Mouse (Mus musculus) hindbrain, embryonic 11.5 days (tissue): ENCODE results near the gene Lpcat2b. TPM values are rescaled to one million over a fixed set of nuclear protein-coding genes. Genes with fewer than 3 reads are reported as not detected.
A peak's percentile ranks its signal among the peaks of the same experiment; 100 is the strongest.

ENCODE experiments used
- ATAC-seq: fragments of 200-750 bp; cut with Nextera tagmentation; 2 replicates; pipeline ENCODE4 v1.8.0; 2017; ENCODE audit warnings: mild to moderate bottlenecking, moderate TSS enrichment, moderate library complexity; ENCODE audit not compliant: low FRiP score
- DNase-seq: peaks from one replicate; pipeline ENCODE4 v3.0.0-alpha.2; 2015; ENCODE audit warnings: low spot score
- H3K27ac ChIP-seq: fragments of 300-500 bp; sonication (generic); 2 replicates; pipeline ENCODE4 v1.5.1; 2014; ENCODE audit warnings: mild to moderate bottlenecking, low read depth, low read length
- H3K27me3 ChIP-seq: fragments of 300-500 bp; sonication (generic); 2 replicates; pipeline ENCODE4 v1.6.1; 2014; ENCODE audit warnings: mild to moderate bottlenecking, low read length, moderate library complexity, mixed read lengths; ENCODE audit not compliant: control insufficient read depth, insufficient read depth
- H3K36me3 ChIP-seq: fragments of 300-500 bp; sonication (generic); 2 replicates; pipeline ENCODE4 v1.6.1; 2014; ENCODE audit warnings: mild to moderate bottlenecking, low read length, moderate library complexity, mixed read lengths; ENCODE audit not compliant: control insufficient read depth, insufficient read depth
- H3K4me1 ChIP-seq: fragments of 300-500 bp; sonication (generic); replicated peaks from 2 replicates; pipeline ENCODE4 v1.6.1; 2014; ENCODE audit warnings: low read length, mixed read lengths; ENCODE audit not compliant: control insufficient read depth, insufficient read depth
- H3K4me2 ChIP-seq: fragments of 300-500 bp; sonication (generic); replicated peaks from 2 replicates; pipeline ENCODE4 v1.6.1; 2014; ENCODE audit warnings: mild to moderate bottlenecking, low read depth, low read length
- H3K4me3 ChIP-seq: fragments of 300-500 bp; sonication (generic); 2 replicates; pipeline ENCODE4 v1.5.1; 2014; ENCODE audit warnings: low read depth, low read length
- H3K9ac ChIP-seq: fragments of 300-500 bp; sonication (generic); 2 replicates; pipeline ENCODE4 v1.6.1; 2014; ENCODE audit warnings: low read depth, low read length
- H3K9me3 ChIP-seq: fragments of 300-500 bp; sonication (generic); 2 replicates; pipeline ENCODE4 v1.6.1; 2016; ENCODE audit warnings: low read length; ENCODE audit not compliant: control insufficient read depth
- WGBS: fragments of 180-500 bp; shearing (Covaris S2); extraction: QIAGEN DNeasy Blood & Tissue Kit; methylation state at CpG from one replicate; pipeline ENCODE4 v1.1.7; 2014; 5-methylcytosine and 5-hydroxymethylcytosine counted together
- polyA plus RNA-seq: library from polyadenylated mRNA; unstranded; fragments of >200 nt; fragmentation: Nextera tagmentation; extraction: Ambion mirVana; gene quantifications from 2 replicates; pipeline ENCODE4 v1.2.1, GENCODE M21; 2014

Gene Lpcat2b
- polyA plus RNA-seq, 1 experiment from 2014 or later, result not detected

DNA sequence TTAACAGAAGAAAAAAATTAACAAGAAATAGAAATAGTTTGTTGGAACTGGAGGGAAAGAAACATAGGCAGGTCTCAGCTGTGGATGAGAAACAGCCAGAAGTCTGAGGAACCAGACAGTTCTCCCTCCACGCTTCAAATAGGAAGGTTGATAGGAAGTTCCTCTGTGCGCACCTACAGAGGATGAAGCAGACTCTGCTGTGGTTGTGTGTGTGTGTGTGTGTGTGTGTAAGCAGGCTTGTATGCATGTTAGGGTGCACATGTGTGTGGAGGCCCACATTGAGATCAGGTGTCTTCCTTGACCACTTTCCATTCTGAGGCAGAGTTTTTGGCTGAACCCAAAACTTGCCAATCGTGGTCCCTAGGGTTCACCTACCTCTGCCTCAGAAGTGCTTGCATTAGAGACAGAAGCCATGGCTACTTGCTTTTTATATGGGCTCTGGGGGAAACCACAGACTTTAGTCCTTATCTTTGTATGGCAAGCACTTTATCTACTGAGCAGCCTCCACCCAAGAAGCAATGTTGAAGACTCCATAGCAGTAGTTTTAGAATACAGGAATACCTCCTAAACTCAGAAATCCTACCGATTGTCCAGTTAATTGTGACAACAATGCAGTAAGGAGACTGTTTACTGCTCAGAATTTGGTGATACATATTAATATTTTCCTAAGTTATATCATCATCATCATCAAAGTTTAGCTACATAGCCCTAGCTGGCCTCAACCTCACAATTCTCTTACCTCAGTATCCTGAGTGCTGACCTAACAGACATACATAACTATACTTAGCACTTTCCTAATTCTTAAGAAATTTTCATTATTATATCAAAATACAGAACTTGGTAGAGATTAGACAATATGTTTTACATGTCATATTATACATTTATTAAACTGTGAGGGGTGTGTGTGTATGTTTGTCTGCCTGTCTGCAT lies 31.1 kb downstream of the Lpcat2b start:
- H3K36me3 ChIP-seq, result no peaks in the 10 kb centered on the region
- H3K4me1 ChIP-seq, result no peaks in the 10 kb centered on the region
- WGBS, result 92% methylated on average over 4 of the region's 4 CpGs
- H3K27ac ChIP-seq, result no peak overlapping the region
- no peak overlapping the region for H3K9ac ChIP-seq
- no peak overlapping the region for H3K4me3 ChIP-seq
- ATAC-seq (no peak), DNase-seq (no peak)
- no peaks in the 10 kb centered on the region for H3K9me3 ChIP-seq
- H3K4me2 ChIP-seq, result no peak overlapping the region
- H3K27me3 ChIP-seq, result no peaks in the 10 kb centered on the region

GRCm38 (mm10) chr5:107466501-107466900 lies 35.2 kb downstream of the Lpcat2b start:
- Histone ChIP-seq H3K9me3 (no peaks in the 10 kb centered on the region), H3K36me3 (no peaks in the 10 kb centered on the region), H3K4me1 (no peaks in the 10 kb centered on the region), H3K27me3 (no peaks in the 10 kb centered on the region), H3K27ac (no peak overlapping the region), H3K9ac (no peak overlapping the region), H3K4me2 (no peak overlapping the region), H3K4me3 (no peak overlapping the region)
- DNase-seq, result no peak
- WGBS, result 47% methylated on average over 5 of the region's 5 CpGs
- no peak for ATAC-seq

DNA sequence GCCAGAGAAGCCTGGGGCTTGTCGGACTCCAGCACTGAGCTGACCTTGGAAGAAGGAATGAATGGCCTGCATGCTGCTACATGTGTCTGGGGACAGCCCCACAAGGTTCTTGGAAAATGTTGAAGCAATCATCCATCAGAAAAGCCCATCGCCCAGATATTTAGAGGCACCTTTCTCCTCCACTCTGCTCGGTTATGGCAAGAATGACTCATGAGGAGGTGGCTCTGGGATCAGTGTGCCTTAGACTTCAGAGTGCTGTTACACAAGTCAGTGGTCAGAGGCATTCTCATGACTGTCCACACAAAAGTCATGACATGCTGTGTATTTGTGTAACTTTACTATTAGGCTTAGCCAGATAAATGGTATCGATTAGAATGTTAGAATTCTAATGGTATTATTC lies 35.7 kb downstream of the Lpcat2b start:
- Histone ChIP-seq H3K9me3 (no peaks in the 10 kb centered on the region), H3K36me3 (no peaks in the 10 kb centered on the region), H3K27ac (no peak overlapping the region), H3K4me2 (no peak overlapping the region), H3K9ac (no peak overlapping the region), H3K27me3 (no peaks in the 10 kb centered on the region), H3K4me1 (no peaks in the 10 kb centered on the region), H3K4me3 (no peak overlapping the region)
- ATAC-seq, result no peak
- WGBS, result 78% methylated on average over 4 of the region's 4 CpGs
- no peak for DNase-seq

- H3K9me3 ChIP-seq, result no peaks in the 10 kb centered on the region
- H3K27me3 ChIP-seq, result no peaks in the 10 kb centered on the region
- H3K9ac ChIP-seq, result no peak overlapping the region
- no peaks in the 10 kb centered on the region for H3K4me1 ChIP-seq
- WGBS, result 83% methylated on average over 10 of the region's 10 CpGs
- no peaks in the 10 kb centered on the region for H3K36me3 ChIP-seq
- no peak overlapping the region for H3K4me3 ChIP-seq
- no peak overlapping the region for H3K27ac ChIP-seq
- DNase-seq, result peak; percentile 10
- no peak overlapping the region for H3K4me2 ChIP-seq
- ATAC-seq, result no peak
Measured at GRCm38 (mm10) chr5:107470600-107471329, 39.4 kb downstream of the Lpcat2b start.

- no peaks in the 10 kb centered on the region for H3K9me3 ChIP-seq
- WGBS, result 96% methylated on average over 2 of the region's 2 CpGs
- H3K27me3 ChIP-seq, result no peaks in the 10 kb centered on the region
- no peak overlapping the region for H3K4me3 ChIP-seq
- ATAC-seq (no peak), DNase-seq (no peak)
- H3K27ac ChIP-seq, result no peak overlapping the region
- no peak overlapping the region for H3K4me2 ChIP-seq
- no peaks in the 10 kb centered on the region for H3K36me3 ChIP-seq
- no peaks in the 10 kb centered on the region for H3K4me1 ChIP-seq
- H3K9ac ChIP-seq, result no peak overlapping the region
Measured at GRCm38 (mm10) chr5:107480194-107480593, 48.8 kb downstream of the Lpcat2b start.

Other genes starting within 250 kb of the Lpcat2b start
- 7.5 and 9.6 TPM in 2 replicates for gene Tgfbr3, start 141.9 kb upstream of the Lpcat2b start, polyA plus RNA-seq
- 1.2 and 2.1 TPM in 2 replicates for gene Brdt, start 100.4 kb upstream of the Lpcat2b start, polyA plus RNA-seq
- 1.1 and 2.4 TPM in 2 replicates for gene Ephx4, start 28.8 kb upstream of the Lpcat2b start, polyA plus RNA-seq
- 7.5 and 11.7 TPM in 2 replicates for gene Btbd8, start 6.4 kb downstream of the Lpcat2b start, polyA plus RNA-seq
- 0.28 and 0.57 TPM in 2 replicates for gene Gm42669, start 76.1 kb downstream of the Lpcat2b start, polyA plus RNA-seq
- gene 1700028K03Rik, start 103.2 kb downstream of the Lpcat2b start, polyA plus RNA-seq, result 0.04 and 0.48 TPM in 2 replicates
- gene Rpap2, start 165.8 kb downstream of the Lpcat2b start, polyA plus RNA-seq, result 21.3 and 23.2 TPM in 2 replicates
- gene Glmn, start 166.3 kb downstream of the Lpcat2b start, polyA plus RNA-seq, result 34.7 and 34.9 TPM in 2 replicates